Mouse (Mus musculus) liver, embryonic 14.5 days (tissue): ENCODE results near the gene Slf2.

ENCODE experiments used
- CTCF ChIP-seq: IDR thresholded peaks from 2 replicates; pipeline ENCODE4 v1.5.1; 2016; ENCODE audit warnings: antibody characterized with exemption, low read depth, control low read depth
- EP300 ChIP-seq: IDR thresholded peaks from 2 replicates; pipeline ENCODE4 v1.6.1; 2016; ENCODE audit warnings: antibody characterized with exemption, low read depth

GRCm38 (mm10) chr19:45014335-45014971, 83.5 kb downstream of the Slf2 start, which contains the start of gene Lzts2:
- TF ChIP-seq CTCF (no peak), EP300 (no peak)
